Mouse (Mus musculus): Measurements from ENCODE around the gene Ap4b1. TPM values are rescaled to one million over a fixed set of nuclear protein-coding genes. Genes with fewer than 3 reads are reported as not detected.

Ap4b1 gene
- polyA plus RNA-seq, 1 experiment from 2014 or later: 25.9 TPM

- 90% methylated on average over 7 of the region's 7 CpGs for WGBS
- no peak for ATAC-seq
Measured at GRCm38 (mm10) chr3:103857036-103857805, 47.9 kb downstream of the Ap4b1 start.

DNA sequence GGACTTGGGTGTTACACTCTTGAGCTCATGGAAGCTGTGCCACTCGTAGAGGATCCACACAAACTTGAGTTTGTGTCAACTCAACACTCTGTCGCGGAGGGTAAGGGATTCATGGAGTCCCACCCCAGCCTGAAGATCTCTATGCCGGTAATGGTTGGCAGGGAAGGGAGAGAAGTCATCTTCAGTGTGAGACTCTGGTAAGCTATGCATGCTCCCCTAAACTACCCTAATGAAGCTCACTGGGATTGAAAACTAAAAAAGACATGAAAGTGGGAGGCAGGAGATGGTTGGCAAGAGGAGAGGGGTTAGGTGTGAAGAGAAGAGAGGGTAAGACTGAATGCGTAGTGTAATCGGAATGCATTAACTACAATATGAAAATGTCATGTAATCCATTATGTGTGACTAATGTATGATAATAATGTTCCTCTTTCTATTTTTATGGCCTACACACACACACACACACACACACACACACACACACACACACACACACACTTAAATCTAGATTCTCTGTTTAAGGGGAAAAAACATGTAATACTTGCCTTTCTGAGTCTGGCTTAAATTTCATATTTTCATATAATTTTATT, 48.8 kb downstream of the Ap4b1 start:
- Histone ChIP-seq H3K36me3 (ENCODE audit: control insufficient read depth, insufficient read depth, low read length) (no peaks in the 10 kb centered on the region), H3K4me3 (ENCODE audit: low read depth, low read length) (no peak overlapping the region), H3K27me3 (replicated peaks; ENCODE audit: control insufficient read depth, insufficient read depth, low read length) (no peaks in the 10 kb centered on the region), H3K9ac (ENCODE audit: low read length) (no peak overlapping the region), H3K27ac (ENCODE audit: low read depth, low read length) (no peak overlapping the region), H3K4me1 (ENCODE audit: control insufficient read depth, insufficient read depth, low read length) (no peaks in the 10 kb centered on the region), H3K9me3 (replicated peaks; ENCODE audit: control insufficient read depth, low read length) (no peaks in the 10 kb centered on the region), H3K4me2 (ENCODE audit: low read length) (no peak overlapping the region)
- ATAC-seq (no peak), DNase-seq (ENCODE audit: low spot score) (no peak)
- 90% methylated on average over 6 of the region's 6 CpGs for WGBS

More at GRCm38 (mm10) chr3:103857036-103857805, 47.9 kb downstream of the Ap4b1 start:
- Histone ChIP-seq H3K27ac (ENCODE audit: low read depth, low read length) (no peak overlapping the region), H3K27me3 (replicated peaks; ENCODE audit: control insufficient read depth, insufficient read depth, low read length) (no peaks in the 10 kb centered on the region), H3K4me1 (ENCODE audit: control insufficient read depth, insufficient read depth, low read length) (no peaks in the 10 kb centered on the region), H3K4me2 (ENCODE audit: low read length) (no peak overlapping the region), H3K4me3 (ENCODE audit: low read depth, low read length) (no peak overlapping the region), H3K36me3 (ENCODE audit: control insufficient read depth, insufficient read depth, low read length) (no peaks in the 10 kb centered on the region), H3K9me3 (replicated peaks; ENCODE audit: control insufficient read depth, low read length) (no peaks in the 10 kb centered on the region), H3K9ac (ENCODE audit: low read length) (no peak overlapping the region)
- DNase-seq (ENCODE audit: low spot score): peak; percentile 1

DNA sequence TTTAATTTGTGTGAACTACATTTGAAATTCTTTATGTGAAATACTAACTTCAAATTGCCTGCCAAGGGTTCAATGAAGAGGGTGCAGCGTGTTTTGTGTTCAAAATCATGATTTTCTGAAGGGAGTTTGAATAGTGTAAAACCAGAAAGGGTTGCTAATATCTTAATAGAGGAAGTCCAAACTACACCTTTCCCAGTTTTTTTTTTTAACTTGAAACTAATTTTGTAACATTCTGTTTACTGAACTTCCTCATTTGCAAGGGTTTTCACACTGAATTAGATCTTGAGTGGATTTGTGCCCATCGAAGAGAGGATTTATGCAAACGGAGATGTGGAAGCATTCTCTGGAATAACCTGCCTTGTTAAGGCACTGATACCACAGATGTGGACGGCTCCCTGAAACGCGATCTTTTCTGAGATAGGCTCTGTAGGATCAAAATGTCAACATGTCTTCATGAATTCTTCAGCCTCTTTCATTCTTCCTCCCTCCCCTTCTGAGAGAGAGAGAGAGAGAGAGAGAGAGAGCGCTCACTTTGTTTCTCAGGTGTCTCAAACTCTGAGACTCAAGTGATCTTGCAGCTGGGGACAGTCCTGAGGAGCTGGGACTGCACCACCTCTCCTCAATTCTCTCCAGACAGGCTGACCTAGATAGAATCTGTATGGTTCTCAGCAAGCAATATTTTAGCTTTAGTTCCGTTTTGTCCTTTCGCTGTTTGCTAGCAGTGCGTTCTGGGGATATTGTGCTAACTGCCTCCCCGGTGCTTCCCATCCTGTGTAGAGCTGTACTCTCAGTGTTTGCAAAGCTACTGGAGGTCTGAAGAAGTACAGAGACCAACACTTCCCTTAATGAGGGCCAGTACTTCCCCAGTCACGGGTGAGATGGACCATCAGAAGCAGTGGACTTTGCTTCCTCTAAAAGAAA, 49.8 kb downstream of the Ap4b1 start, which contains the start of gene Ptpn22:
Gene Ptpn22, plus strand, starts transcription at position 915 of the 921 bp plus-strand sequence.
- Histone ChIP-seq H3K36me3 (ENCODE audit: control insufficient read depth, insufficient read depth, low read length) (no peaks in the 10 kb centered on the region), H3K27me3 (replicated peaks; ENCODE audit: control insufficient read depth, insufficient read depth, low read length) (no peaks in the 10 kb centered on the region), H3K9ac (ENCODE audit: low read length) (no peak within 1 kb of the TSS), H3K9me3 (replicated peaks; ENCODE audit: control insufficient read depth, low read length) (no peaks in the 10 kb centered on the region), H3K4me1 (ENCODE audit: control insufficient read depth, insufficient read depth, low read length) (no peaks in the 10 kb centered on the region), H3K4me3 (ENCODE audit: low read depth, low read length) (no peak within 1 kb of the TSS), H3K27ac (ENCODE audit: low read depth, low read length) (no peak within 1 kb of the TSS), H3K4me2 (ENCODE audit: low read length) (no peak within 1 kb of the TSS)
- WGBS: 76% methylated on average over 12 of the region's 12 CpGs
- DNase-seq (ENCODE audit: low spot score) (no peak), ATAC-seq (no peak)

- no peak for ATAC-seq
- H3K27ac ChIP-seq (ENCODE audit: low read depth, low read length): no peak overlapping the region
- 60% methylated on average over 6 of the region's 6 CpGs for WGBS
Measured at GRCm38 (mm10) chr3:103859851-103860391, 50.6 kb downstream of the Ap4b1 start.

DNA sequence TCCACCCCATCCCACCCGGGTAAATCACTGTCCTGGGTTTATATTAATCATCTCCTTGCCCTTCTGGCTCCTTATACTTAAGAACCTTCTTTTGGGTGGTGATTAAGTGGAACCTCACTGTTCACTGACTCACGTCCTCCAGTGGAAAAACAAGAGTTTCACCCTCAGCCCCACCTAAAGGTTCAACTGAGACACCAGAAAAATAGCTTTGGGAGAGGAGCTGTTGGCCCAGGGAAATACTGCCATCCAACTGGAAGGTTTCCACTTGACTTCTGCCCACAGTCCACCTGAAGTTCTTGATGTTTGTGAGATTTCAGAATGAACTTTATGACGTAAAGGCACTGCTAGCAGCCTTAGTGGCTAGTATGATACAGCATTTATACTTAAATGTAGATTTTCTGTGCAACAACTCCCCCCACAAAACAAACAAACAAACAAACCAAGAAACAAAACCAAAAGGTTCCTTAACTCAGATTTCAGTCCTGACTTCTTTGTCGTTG, 53.5 kb downstream of the Ap4b1 start:
- Histone ChIP-seq H3K9ac (ENCODE audit: low read length) (no peak overlapping the region), H3K4me1 (ENCODE audit: control insufficient read depth, insufficient read depth, low read length) (no peaks in the 10 kb centered on the region), H3K27me3 (replicated peaks; ENCODE audit: control insufficient read depth, insufficient read depth, low read length) (no peaks in the 10 kb centered on the region), H3K36me3 (ENCODE audit: control insufficient read depth, insufficient read depth, low read length) (no peaks in the 10 kb centered on the region), H3K4me2 (ENCODE audit: low read length) (no peak overlapping the region), H3K4me3 (ENCODE audit: low read depth, low read length) (no peak overlapping the region), H3K9me3 (replicated peaks; ENCODE audit: control insufficient read depth, low read length) (no peaks in the 10 kb centered on the region), H3K27ac (ENCODE audit: low read depth, low read length) (no peak overlapping the region)
- ATAC-seq (no peak), DNase-seq (ENCODE audit: low spot score) (no peak)
- WGBS: 88% methylated on average over 4 of the region's 4 CpGs

More at GRCm38 (mm10) chr3:103859851-103860391, 50.6 kb downstream of the Ap4b1 start:
- Histone ChIP-seq H3K4me3 (ENCODE audit: low read depth, low read length) (no peak overlapping the region), H3K4me1 (ENCODE audit: control insufficient read depth, insufficient read depth, low read length) (no peaks in the 10 kb centered on the region), H3K4me2 (ENCODE audit: low read length) (no peak overlapping the region), H3K27me3 (replicated peaks; ENCODE audit: control insufficient read depth, insufficient read depth, low read length) (no peaks in the 10 kb centered on the region), H3K9me3 (replicated peaks; ENCODE audit: control insufficient read depth, low read length) (no peaks in the 10 kb centered on the region), H3K36me3 (ENCODE audit: control insufficient read depth, insufficient read depth, low read length) (no peaks in the 10 kb centered on the region), H3K9ac (ENCODE audit: low read length) (no peak overlapping the region)
- peak; percentile 52 for DNase-seq (ENCODE audit: low spot score)

DNA sequence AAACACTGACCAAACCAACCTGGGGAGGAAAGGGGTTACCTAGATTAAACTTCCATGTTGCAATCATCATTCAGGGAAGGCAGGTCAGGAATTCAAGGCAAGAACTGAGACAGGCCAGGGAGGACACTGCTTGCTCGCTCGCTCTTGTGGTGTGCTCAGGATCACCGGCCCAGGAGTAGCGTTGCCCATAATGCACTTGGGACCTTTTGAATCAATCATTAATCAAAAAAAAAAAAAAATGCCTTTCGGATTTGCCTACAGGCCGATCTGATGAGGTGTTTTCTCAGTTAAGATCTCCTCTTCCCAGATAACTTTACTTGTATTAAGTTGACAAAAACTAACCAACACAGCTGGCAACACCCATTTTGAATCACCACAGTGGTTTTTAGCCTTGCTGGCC, 54.9 kb downstream of the Ap4b1 start:
- 96% methylated on average over 6 of the region's 6 CpGs for WGBS
- ATAC-seq (no peak), DNase-seq (ENCODE audit: low spot score) (no peak)
- Histone ChIP-seq H3K4me1 (ENCODE audit: control insufficient read depth, insufficient read depth, low read length) (no peaks in the 10 kb centered on the region), H3K9ac (ENCODE audit: low read length) (no peak overlapping the region), H3K4me2 (ENCODE audit: low read length) (no peak overlapping the region), H3K27me3 (replicated peaks; ENCODE audit: control insufficient read depth, insufficient read depth, low read length) (no peaks in the 10 kb centered on the region), H3K27ac (ENCODE audit: low read depth, low read length) (no peak overlapping the region), H3K36me3 (ENCODE audit: control insufficient read depth, insufficient read depth, low read length) (no peaks in the 10 kb centered on the region), H3K4me3 (ENCODE audit: low read depth, low read length) (no peak overlapping the region), H3K9me3 (replicated peaks; ENCODE audit: control insufficient read depth, low read length) (no peaks in the 10 kb centered on the region)

DNA sequence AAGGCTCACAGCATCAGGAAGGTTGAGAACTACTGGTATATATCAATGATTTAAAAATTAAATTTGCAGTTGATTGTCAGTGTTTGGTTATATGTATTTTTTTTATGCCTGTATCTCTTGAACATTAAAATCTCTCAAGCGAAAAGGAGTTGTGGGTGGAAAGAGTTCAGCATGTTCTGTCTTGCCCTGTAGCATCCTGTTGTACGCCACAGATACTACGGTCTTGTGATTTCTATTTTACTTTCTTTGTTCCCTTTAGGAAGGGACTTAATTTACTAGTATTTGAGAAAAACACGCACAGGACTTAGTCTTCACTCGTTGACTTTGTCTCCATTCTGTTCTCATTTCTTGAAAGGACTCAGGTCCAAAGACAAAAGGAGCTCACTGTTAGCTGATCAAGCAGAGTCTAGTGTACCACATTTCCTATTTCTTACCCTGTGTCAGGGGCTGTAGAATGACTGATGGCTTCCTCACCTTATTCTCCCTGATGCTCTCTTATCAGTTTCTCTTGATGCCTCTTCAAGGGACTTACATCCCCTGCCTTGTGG, 58.2 kb downstream of the Ap4b1 start:
- no peak overlapping the region for H3K9ac ChIP-seq (ENCODE audit: low read length)
- no peaks in the 10 kb centered on the region for H3K36me3 ChIP-seq (ENCODE audit: control insufficient read depth, insufficient read depth, low read length)
- 92% methylated on average over 5 of the region's 5 CpGs for WGBS
- no peak overlapping the region for H3K4me3 ChIP-seq (ENCODE audit: low read depth, low read length)
- no peaks in the 10 kb centered on the region for H3K4me1 ChIP-seq (ENCODE audit: control insufficient read depth, insufficient read depth, low read length)
- no peak for DNase-seq (ENCODE audit: low spot score)
- ATAC-seq: no peak
- no peak overlapping the region for H3K27ac ChIP-seq (ENCODE audit: low read depth, low read length)
- no peaks in the 10 kb centered on the region for H3K9me3 ChIP-seq (replicated peaks; ENCODE audit: control insufficient read depth, low read length)
- no peaks in the 10 kb centered on the region for H3K27me3 ChIP-seq (replicated peaks; ENCODE audit: control insufficient read depth, insufficient read depth, low read length)
- no peak overlapping the region for H3K4me2 ChIP-seq (ENCODE audit: low read length)

- DNase-seq (ENCODE audit: low spot score) (no peak), ATAC-seq (no peak)
- Histone ChIP-seq H3K27me3 (replicated peaks; ENCODE audit: control insufficient read depth, insufficient read depth, low read length) (no peaks in the 10 kb centered on the region), H3K27ac (ENCODE audit: low read depth, low read length) (no peak overlapping the region), H3K9me3 (replicated peaks; ENCODE audit: control insufficient read depth, low read length) (no peaks in the 10 kb centered on the region), H3K4me3 (ENCODE audit: low read depth, low read length) (no peak overlapping the region), H3K4me2 (ENCODE audit: low read length) (no peak overlapping the region), H3K9ac (ENCODE audit: low read length) (no peak overlapping the region), H3K4me1 (ENCODE audit: control insufficient read depth, insufficient read depth, low read length) (no peaks in the 10 kb centered on the region), H3K36me3 (ENCODE audit: control insufficient read depth, insufficient read depth, low read length) (no peaks in the 10 kb centered on the region)
- WGBS: 86% methylated on average over 4 of the region's 4 CpGs
Measured at GRCm38 (mm10) chr3:103868008-103868407, 58.7 kb downstream of the Ap4b1 start.

Measured in forebrain, embryonic 14.5 days (tissue).